Mouse (Mus musculus) liver, embryonic 14.5 days (tissue): Measurements from ENCODE around the gene Aqp7.

ENCODE experiments used
- CTCF ChIP-seq: IDR thresholded peaks from 2 replicates; pipeline ENCODE4 v1.5.1; 2016; ENCODE audit warnings: antibody characterized with exemption, low read depth, control low read depth
- EP300 ChIP-seq: IDR thresholded peaks from 2 replicates; pipeline ENCODE4 v1.6.1; 2016; ENCODE audit warnings: antibody characterized with exemption, low read depth

DNA sequence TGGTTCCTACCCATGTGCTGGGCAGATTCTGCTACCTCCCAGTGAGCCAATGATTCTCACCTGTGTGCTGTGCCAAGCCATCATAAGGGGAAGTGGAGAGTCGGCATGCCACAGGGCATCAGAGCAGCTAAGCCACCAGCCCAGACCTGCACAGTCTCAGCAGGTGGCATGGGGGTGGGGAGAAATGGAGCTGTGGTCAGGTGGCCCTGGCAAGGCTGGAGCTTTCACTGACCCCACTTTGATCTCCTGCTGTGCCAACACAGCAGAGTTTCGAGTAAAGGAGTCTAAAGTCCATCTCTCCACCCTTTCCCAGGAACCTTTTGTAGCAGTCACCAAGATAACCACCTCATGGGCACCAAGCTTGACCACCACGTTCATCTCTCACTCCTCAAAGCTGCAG, 20.1 kb downstream of the Aqp7 start:
- TF ChIP-seq EP300 (no peak), CTCF (no peak)
